Mouse (Mus musculus): ENCODE measurements around the gene Olfr1163. TPM values are rescaled to one million over a fixed set of nuclear protein-coding genes. Genes with fewer than 3 reads are reported as not detected.

The Olfr1163 gene
- total RNA-seq (2023): not detected

GRCm38 (mm10) chr2:88071730-88072129, at the start of gene Olfr1163:
Gene Olfr1163 (minus strand): TSS chr2:88071830.

GRCm38 (mm10) chr2:88093866-88094265, 22.2 kb upstream of the Olfr1163 start, which contains the start of gene Olfr1164:
Gene Olfr1164 (minus strand): TSS chr2:88093966.

DNA sequence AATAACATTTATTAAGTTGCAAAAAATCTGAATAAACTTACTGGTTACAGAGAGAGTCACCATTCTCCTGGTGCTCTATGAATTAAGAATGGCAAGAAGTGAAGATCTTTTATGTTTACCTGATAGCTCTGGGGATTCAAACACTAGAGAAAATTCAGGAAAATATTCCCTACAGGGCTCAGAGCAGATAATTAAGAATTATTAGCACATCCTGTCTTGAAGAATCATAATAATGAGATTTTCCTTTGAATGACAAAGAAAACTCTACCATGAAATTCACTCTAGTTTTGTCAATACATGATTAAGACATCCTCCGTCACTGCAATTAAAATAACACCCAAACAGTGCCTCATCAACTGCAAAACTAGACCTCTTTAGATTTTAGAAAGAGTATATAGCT, 20.6 kb downstream of the Olfr1163 start, which contains the start of gene Olfr1162:
Olfr1162 (minus strand) TSS at position 101 of the 400 bp plus-strand sequence.

GRCm38 (mm10) chr2:88037599-88037998, 34.0 kb downstream of the Olfr1163 start, which contains the start of gene Olfr73:
Gene Olfr73 (minus strand): TSS chr2:88037699.

DNA sequence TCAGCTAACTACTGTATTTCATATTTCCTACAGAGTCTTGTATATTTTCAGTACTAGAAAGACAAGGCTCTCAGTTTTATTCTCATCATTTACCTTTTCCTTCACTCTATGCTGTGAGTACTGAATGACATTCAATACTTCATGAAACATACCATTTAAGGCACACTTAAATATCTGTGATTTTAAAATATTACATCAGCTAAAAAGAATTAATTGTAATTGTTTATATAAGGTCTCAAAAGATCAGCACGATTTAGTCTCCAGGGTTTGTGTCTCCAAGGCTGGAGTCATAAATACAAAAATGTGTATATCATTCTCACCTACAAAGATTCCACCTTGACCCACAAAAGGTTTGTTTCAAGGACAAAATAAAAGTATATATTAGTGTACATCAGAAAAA, 49.2 kb downstream of the Olfr1163 start, which contains the start of gene Olfr1161:
Olfr1161 (plus strand) TSS at position 301 of the 400 bp plus-strand sequence.

Other genes starting within 250 kb of the Olfr1163 start
- not detected for gene Olfr1148, start 241.3 kb downstream of the Olfr1163 start, total RNA-seq (2023)
- not detected for gene Olfr1150-ps1, start 227.8 kb downstream of the Olfr1163 start, total RNA-seq (2023)
- gene Olfr1151, start 216.0 kb downstream of the Olfr1163 start, total RNA-seq (2023): not detected
- not detected for gene Olfr1152, start 205.3 kb downstream of the Olfr1163 start, total RNA-seq (2023)
- gene Olfr1153, start 176.9 kb downstream of the Olfr1163 start, total RNA-seq (2023): not detected
- not detected for gene Olfr1154, start 166.7 kb downstream of the Olfr1163 start, total RNA-seq (2023)
- not detected for gene Olfr1155, start 126.7 kb downstream of the Olfr1163 start, total RNA-seq (2023)
- gene Olfr1156, start 118.7 kb downstream of the Olfr1163 start, total RNA-seq (2023): not detected
- not detected for gene Olfr1157, start 103.5 kb downstream of the Olfr1163 start, total RNA-seq (2023)
- not detected for gene Olfr74, start 97.2 kb downstream of the Olfr1163 start, total RNA-seq (2023)
- gene Olfr1158, start 81.7 kb downstream of the Olfr1163 start, total RNA-seq (2023): not detected
- gene Olfr1160, start 63.6 kb downstream of the Olfr1163 start, total RNA-seq (2023): not detected
- gene Olfr1161, start 49.1 kb downstream of the Olfr1163 start, total RNA-seq (2023): not detected
- not detected for gene Olfr73, start 34.1 kb downstream of the Olfr1163 start, total RNA-seq (2023)
- not detected for gene Olfr1162, start 20.7 kb downstream of the Olfr1163 start, total RNA-seq (2023)
- gene Olfr1164, start 22.1 kb upstream of the Olfr1163 start, total RNA-seq (2023): not detected
- not detected for gene Olfr1166, start 56.4 kb upstream of the Olfr1163 start, total RNA-seq (2023)
- not detected for gene Olfr1167, start 83.4 kb upstream of the Olfr1163 start, total RNA-seq (2023)
- not detected for gene Olfr1168, start 110.0 kb upstream of the Olfr1163 start, total RNA-seq (2023)
- not detected for gene Olfr1170, start 156.5 kb upstream of the Olfr1163 start, total RNA-seq (2023)
- not detected for gene Olfr1173, start 208.0 kb upstream of the Olfr1163 start, total RNA-seq (2023)
- not detected for gene Olfr1174-ps, start 243.3 kb upstream of the Olfr1163 start, total RNA-seq (2023)

Measured in neutrophil, adult 83 days (primary cell).